Mouse (Mus musculus) layer of hippocampus, postnatal 25 days (tissue): ENCODE measurements around the gene Umodl1. TPM values are rescaled to one million over a fixed set of nuclear protein-coding genes. Genes with fewer than 3 reads are reported as not detected.
A peak's percentile ranks its signal among the peaks of the same experiment; 100 is the strongest.

Experiments used
- DNase-seq, 2 experiments: peaks; one replicate each; pipeline ENCODE4 v3.0.0; 2022; ENCODE audit warnings: mixed read lengths in 2 of 2, low spot score in 1 of 2; ENCODE audit errors: extremely low spot score in 1 of 2
- total RNA-seq, 2 experiments: library from RNA; stranded (reverse); gene quantifications; 2 replicates each; pipeline ENCODE4 v1.2.3; 2021

Gene Umodl1
- total RNA-seq, 2 experiments from 2014 or later, result 0.38 to 0.49 TPM

GRCm38 (mm10) chr17:30990254-30990653 is 35.8 kb downstream of the Umodl1 start:
- peak in 1 of 2 experiments; percentile 42 for DNase-seq

- DNase-seq, result no peak
Observed at GRCm38 (mm10) chr17:30996296-30996695, 41.9 kb downstream of the Umodl1 start.

DNA sequence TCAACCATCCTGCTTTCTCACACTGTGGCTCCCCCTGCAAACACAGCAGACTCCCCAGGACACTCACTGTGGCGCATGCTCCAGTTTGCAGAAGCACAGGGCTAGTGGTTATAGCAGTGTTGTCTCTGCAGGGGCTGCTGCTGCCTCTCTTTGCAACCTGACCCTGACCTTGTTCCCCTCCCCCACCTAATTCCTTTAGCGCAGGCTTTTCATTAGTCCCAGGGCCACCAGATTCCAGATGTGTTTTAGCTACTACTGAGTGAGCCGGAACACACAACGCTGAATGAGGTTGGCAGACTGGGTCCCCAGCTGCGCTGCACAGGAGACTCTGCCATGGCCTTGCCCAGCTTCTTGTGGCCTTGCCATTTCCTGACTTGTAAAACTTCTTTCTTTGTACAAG is 46.5 kb downstream of the Umodl1 start:
- no peak for DNase-seq

DNA sequence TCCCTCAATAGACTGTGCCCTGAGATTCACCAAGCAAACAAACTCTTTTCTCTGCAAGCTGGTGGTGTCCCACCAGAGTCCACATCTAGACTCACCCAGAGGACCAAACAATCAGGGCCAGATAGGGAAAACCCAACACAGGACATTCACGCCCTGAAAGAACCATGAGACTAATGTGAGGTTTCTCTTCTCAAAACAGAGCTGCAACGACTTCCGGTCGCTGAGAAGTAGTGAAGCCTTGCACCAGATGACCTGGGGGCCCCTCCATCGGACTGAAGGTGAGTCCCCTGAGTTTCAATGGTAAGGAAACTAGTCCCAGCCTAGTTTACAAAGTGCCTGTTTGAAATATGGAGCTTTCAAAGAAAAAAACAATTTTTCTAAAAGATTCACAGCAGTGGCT is 48.2 kb downstream of the Umodl1 start:
- no peak for DNase-seq

- DNase-seq, result no peak
Observed at GRCm38 (mm10) chr17:31005284-31005683, 50.8 kb downstream of the Umodl1 start.

- no peak for DNase-seq
Observed at GRCm38 (mm10) chr17:31007357-31007756, 52.9 kb downstream of the Umodl1 start.

- DNase-seq, result no peak
Observed at GRCm38 (mm10) chr17:31008416-31008815, 54.0 kb downstream of the Umodl1 start.

- peak in 1 of 2 experiments; percentile 69 for DNase-seq
Observed at GRCm38 (mm10) chr17:31011551-31012394, 57.3 kb downstream of the Umodl1 start.

DNA sequence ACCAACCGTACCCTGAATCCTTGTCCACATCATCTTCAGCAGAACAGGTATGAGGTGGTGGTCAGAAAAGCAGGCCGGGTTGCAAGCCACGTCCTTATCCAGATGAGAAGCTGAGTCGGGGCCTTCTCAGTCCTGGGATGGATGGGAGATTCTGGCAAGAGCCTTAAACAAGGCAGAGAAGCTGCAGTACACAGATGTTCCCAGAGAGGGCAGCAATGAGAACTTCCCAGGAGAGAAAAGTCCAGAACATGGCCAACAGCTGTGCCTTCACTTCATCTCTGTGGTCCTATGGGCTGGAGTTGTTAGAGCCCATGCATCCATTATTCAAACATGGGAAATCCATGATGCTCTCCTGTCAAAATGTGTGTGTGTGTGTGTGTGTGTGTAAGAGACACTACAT is 63.8 kb downstream of the Umodl1 start:
- peak in 1 of 2 experiments; percentile 71 for DNase-seq

GRCm38 (mm10) chr17:31019505-31019904 is 65.1 kb downstream of the Umodl1 start:
- peak; percentile 58 to 75 for DNase-seq

GRCm38 (mm10) chr17:31020078-31020477 is 65.6 kb downstream of the Umodl1 start:
- no peak for DNase-seq

- DNase-seq, result no peak
Observed at GRCm38 (mm10) chr17:31021276-31021675, 66.8 kb downstream of the Umodl1 start.

GRCm38 (mm10) chr17:31024125-31024781 is 69.8 kb downstream of the Umodl1 start:
- DNase-seq, result no peak

DNA sequence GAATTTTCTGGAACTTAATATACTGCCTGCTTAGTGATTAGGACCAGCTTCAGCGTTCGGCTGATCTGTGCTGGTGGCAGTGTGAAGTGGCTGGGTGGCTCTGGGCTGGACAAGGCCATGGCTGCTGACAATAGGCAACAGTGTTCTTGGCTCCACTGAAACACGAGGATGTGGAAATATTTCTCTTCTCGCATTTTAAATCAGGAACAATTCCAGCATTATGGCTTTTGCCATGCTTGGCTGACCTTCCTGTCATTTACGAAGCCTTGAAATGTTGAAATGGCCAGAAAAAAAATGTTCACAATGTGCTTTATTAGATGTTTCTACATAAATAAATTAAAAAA is 70.3 kb downstream of the Umodl1 start:
- DNase-seq, result no peak

DNA sequence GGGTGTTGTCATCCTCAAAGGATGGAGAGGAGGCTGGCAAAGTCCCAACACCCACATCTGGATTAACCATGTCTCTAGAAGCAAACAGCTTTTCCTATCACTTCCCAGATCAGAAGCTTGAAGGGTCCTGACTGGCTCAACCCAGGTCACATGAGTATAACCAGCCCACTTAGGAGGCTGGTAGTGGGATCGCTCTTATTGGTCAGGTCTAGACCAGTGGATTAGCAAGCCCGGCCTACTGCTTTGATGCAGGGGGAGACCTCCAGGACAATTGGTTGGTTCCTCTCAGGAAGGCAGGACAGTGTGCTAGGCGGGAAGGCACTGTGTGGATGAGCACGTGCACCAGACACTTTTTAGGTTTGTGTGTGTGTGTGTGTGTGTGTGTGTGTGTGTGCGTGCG is 72.5 kb downstream of the Umodl1 start:
- DNase-seq, result no peak

DNA sequence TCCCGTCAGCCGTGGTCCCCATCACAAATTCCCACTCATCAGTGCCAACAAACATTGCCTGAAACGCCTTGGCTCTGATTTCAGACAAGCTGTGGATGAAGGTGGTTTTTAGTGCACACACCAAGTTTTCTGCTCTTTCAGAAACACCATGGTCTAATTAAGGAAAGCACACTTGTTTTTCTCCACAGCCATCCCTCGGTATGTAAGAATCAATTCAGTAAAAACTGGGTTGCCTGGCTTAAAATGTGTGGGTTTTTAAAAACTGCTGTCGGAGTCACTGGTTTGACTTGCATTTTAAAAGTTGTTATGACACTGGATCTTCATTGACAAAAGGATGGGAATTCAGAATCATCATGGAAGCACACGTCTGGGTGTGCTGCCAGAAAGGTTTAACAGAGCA is 73.3 kb downstream of the Umodl1 start:
- no peak for DNase-seq

DNA sequence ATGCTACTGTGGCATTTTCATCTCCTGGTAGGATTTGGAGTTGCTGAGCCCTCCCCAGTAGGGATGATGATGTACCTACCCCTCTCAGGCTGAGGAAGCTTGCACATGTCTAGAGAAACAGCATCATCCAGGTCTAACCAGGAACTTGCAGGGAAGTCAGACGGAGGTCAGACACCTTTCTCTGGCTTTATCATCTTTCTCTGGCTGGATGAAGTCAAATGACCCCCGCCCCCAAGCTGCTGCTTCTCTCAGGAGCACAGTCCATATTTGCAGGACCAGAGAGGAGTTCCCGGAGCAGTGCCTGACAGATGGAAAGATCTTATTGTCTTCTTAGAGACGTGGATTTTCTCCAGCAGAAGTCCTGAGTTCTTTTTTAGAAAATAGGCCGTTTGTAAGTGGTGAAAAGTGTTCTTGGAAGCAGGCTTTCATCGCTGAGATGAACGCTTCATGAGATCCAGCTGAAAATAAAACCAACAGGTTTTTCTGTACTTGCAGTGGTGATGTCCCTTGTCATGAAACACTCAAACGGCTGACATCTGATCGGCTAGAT is 74.5 kb downstream of the Umodl1 start:
- DNase-seq, result no peak

- DNase-seq, result no peak
Observed at GRCm38 (mm10) chr17:31029407-31029806, 75.0 kb downstream of the Umodl1 start.

- no peak for DNase-seq
Observed at GRCm38 (mm10) chr17:31032341-31032740, 77.9 kb downstream of the Umodl1 start.

DNA sequence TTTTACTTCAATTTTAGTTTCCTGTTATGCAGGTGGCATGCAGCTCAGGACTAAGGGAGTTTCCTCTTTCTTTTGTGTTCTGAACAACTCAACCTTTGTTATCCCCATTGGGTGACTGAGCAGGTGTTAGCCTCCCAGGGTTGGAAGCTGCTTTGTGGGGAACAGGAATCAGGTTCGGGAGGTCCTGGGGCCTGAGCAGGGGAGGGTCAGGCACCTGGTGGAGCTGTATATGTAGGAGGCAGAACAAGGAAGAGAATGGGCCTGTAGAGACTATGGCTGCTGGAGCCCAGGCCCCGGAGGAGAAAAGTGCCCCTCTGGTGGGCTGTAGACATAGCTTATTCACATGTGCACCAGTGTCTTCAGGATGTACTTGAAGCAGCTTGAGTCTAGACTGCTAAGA is 78.8 kb downstream of the Umodl1 start:
- DNase-seq, result no peak

GRCm38 (mm10) chr17:31034165-31034564 is 79.7 kb downstream of the Umodl1 start:
- no peak for DNase-seq
